Mouse (Mus musculus) C2C12 (cell line): ENCODE data around the gene Xlr4a.

ENCODE experiments used
- CTCF ChIP-seq: IDR thresholded peaks from one replicate; pipeline ENCODE4 v1.5.1; 2011; ENCODE audit not compliant: control insufficient read depth, insufficient read depth, insufficient read length
- MAX ChIP-seq: IDR thresholded peaks from one replicate; pipeline ENCODE4 v1.6.1; 2011; ENCODE audit warnings: mild to moderate bottlenecking, control low read depth

DNA sequence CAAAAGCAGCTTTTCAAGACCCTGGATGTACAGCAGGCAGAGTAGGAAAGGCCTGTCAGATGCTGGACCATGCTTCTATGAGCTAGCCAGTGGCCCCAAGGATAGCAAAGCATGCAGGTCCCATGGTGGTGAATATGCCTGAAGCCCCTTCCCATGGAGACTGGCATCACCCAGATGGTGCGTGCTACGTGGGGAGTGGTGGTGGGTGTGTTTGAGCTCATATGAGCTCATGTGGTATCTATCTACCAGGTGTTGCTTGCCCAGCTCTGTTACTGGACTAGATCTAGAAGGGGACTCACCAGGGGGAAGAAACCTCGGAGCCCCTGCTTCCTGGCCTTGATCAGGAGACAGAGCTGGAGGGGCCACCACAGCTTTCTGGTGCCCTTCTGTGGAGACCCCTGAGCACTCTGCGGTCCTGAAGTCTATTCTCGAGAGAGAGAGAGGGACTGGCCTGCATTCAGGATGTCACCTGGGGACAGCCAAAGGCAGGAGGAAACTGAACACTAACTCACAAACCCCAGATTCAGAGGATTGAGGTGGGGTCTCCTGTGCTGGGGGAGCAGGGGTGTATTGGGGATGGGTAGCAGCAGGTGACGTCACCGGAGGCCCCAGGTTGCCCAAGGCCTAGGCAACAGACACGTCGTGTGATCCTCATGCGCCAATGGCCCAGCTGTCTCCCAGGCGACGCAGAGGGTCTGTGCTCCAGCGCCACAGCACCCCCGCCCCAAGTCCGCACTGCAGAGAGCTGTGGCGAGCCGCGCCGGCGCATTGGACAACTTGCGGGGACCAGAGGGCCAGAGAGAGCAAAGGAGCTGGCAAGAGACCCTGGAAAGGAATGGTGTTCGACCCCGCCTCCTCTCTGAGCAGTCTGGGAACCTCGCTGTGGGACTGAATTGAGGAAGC lies 18.5 kb downstream of the Xlr4a start:
- TF ChIP-seq MAX, result no peak
- no peak for TF ChIP-seq CTCF
